Mouse (Mus musculus) kidney, postnatal 4 days (tissue): ENCODE results near the gene Tuft1.
"Not testable (repeated sequence)": the region's sequence is repeated elsewhere in the genome, so short reads cannot be mapped to it uniquely, and the experiment has no call there.

ENCODE experiments used
- DNase-seq, 2 experiments: peaks; one replicate each; pipeline ENCODE4 v3.0.0; 2021; ENCODE audit warnings: mixed read lengths in 2 of 2

The Tuft1 gene

GRCm38 (mm10) chr3:94658740-94659095 lies at the start of gene Tuft1:
Gene Tuft1, minus strand, starts transcription at chr3:94658872.
- DNase-seq: peak; percentile 78 to 86

- DNase-seq: peak; percentile 64 to 75
Observed at GRCm38 (mm10) chr3:94703364-94703763, 44.7 kb upstream of the Tuft1 start.

- no peak for DNase-seq
Observed at GRCm38 (mm10) chr3:94702856-94703255, 44.2 kb upstream of the Tuft1 start.

GRCm38 (mm10) chr3:94702163-94702810 lies 43.6 kb upstream of the Tuft1 start:
- not testable (repeated sequence) for DNase-seq

- not testable (repeated sequence) for DNase-seq
Observed at GRCm38 (mm10) chr3:94696257-94696656, 37.6 kb upstream of the Tuft1 start.

GRCm38 (mm10) chr3:94695591-94695990 lies 36.9 kb upstream of the Tuft1 start:
- DNase-seq: not testable (repeated sequence)

- DNase-seq: not testable (repeated sequence)
Observed at GRCm38 (mm10) chr3:94693874-94694273, 35.2 kb upstream of the Tuft1 start.

GRCm38 (mm10) chr3:94693329-94693825 lies 34.7 kb upstream of the Tuft1 start, which contains the start of gene Selenbp2:
Gene Selenbp2, plus strand, starts transcription at chr3:94693556.
- peak; percentile 45 to 68 for DNase-seq

- DNase-seq: not testable (repeated sequence)
Observed at GRCm38 (mm10) chr3:94691694-94692093, 33.0 kb upstream of the Tuft1 start.

GRCm38 (mm10) chr3:94690616-94691247 lies 32.1 kb upstream of the Tuft1 start:
- DNase-seq: peak in 1 of 2 experiments; percentile 23

GRCm38 (mm10) chr3:94690162-94690561 lies 31.5 kb upstream of the Tuft1 start:
- DNase-seq: peak in 1 of 2 experiments; percentile 27

GRCm38 (mm10) chr3:94689195-94689594 lies 30.5 kb upstream of the Tuft1 start:
- not testable (repeated sequence) for DNase-seq

GRCm38 (mm10) chr3:94688698-94689097 lies 30.0 kb upstream of the Tuft1 start:
- DNase-seq: not testable (repeated sequence)

- not testable (repeated sequence) for DNase-seq
Observed at GRCm38 (mm10) chr3:94685989-94686772, 27.5 kb upstream of the Tuft1 start.

GRCm38 (mm10) chr3:94683646-94684045 lies 25.0 kb upstream of the Tuft1 start:
- DNase-seq: no peak

- DNase-seq: no peak
Observed at GRCm38 (mm10) chr3:94680783-94681182, 22.1 kb upstream of the Tuft1 start.

GRCm38 (mm10) chr3:94680032-94680431 lies 21.4 kb upstream of the Tuft1 start:
- DNase-seq: not testable (repeated sequence)

- DNase-seq: peak; percentile 33 to 58
Observed at GRCm38 (mm10) chr3:94679351-94679841, 20.7 kb upstream of the Tuft1 start.

GRCm38 (mm10) chr3:94675101-94675500 lies 16.4 kb upstream of the Tuft1 start:
- DNase-seq: not testable (repeated sequence)

GRCm38 (mm10) chr3:94665896-94666295 lies 7.2 kb upstream of the Tuft1 start:
- peak in 1 of 2 experiments; percentile 9 for DNase-seq

- DNase-seq: not testable (repeated sequence)
Observed at GRCm38 (mm10) chr3:94665060-94665802, 6.6 kb upstream of the Tuft1 start.

- not testable (repeated sequence) for DNase-seq
Observed at GRCm38 (mm10) chr3:94660841-94661240, 2.2 kb upstream of the Tuft1 start.
